Mouse (Mus musculus) frontal cortex, postnatal 36 days (tissue): Measurements from ENCODE around the gene C2cd2.
A peak's percentile ranks its signal among the peaks of the same experiment; 100 is the strongest.
"Not testable (repeated sequence)": the region's sequence is repeated elsewhere in the genome, so short reads cannot be mapped to it uniquely, and the experiment has no call there.

Experiments used
- DNase-seq, 2 experiments: peaks; one replicate each; pipeline ENCODE4 v3.0.0; 2022; ENCODE audit warnings: low spot score in 2 of 2

Gene C2cd2

GRCm38 (mm10) chr16:97962151-97962948, at the start of gene C2cd2, which contains the start of gene Zbtb21:
Gene C2cd2 (minus strand): TSS chr16:97962598.
Gene Zbtb21 (minus strand): TSS chr16:97962622.
- DNase-seq = peak; percentile 97 to 98

- not testable (repeated sequence) for DNase-seq
Measured at GRCm38 (mm10) chr16:97997383-97997731, 35.0 kb upstream of the C2cd2 start.

- DNase-seq = peak; percentile 81 to 90
Measured at GRCm38 (mm10) chr16:97996616-97997382, 34.4 kb upstream of the C2cd2 start, which contains the start of gene B230307C23Rik. Gene B230307C23Rik (plus strand): TSS chr16:97997315.

GRCm38 (mm10) chr16:97995849-97996615, 33.6 kb upstream of the C2cd2 start:
- DNase-seq = no peak

- DNase-seq = not testable (repeated sequence)
Measured at GRCm38 (mm10) chr16:97992477-97992876, 30.1 kb upstream of the C2cd2 start.

- no peak for DNase-seq
Measured at GRCm38 (mm10) chr16:97991517-97991916, 29.1 kb upstream of the C2cd2 start.

- no peak for DNase-seq
Measured at GRCm38 (mm10) chr16:97984589-97984988, 22.2 kb upstream of the C2cd2 start.

- no peak for DNase-seq
Measured at GRCm38 (mm10) chr16:97981362-97981761, 19.0 kb upstream of the C2cd2 start.

- DNase-seq = no peak
Measured at GRCm38 (mm10) chr16:97977722-97978121, 15.3 kb upstream of the C2cd2 start.

GRCm38 (mm10) chr16:97977277-97977676, 14.9 kb upstream of the C2cd2 start:
- no peak for DNase-seq

GRCm38 (mm10) chr16:97963956-97964540, 1.6 kb upstream of the C2cd2 start:
- DNase-seq = no peak

GRCm38 (mm10) chr16:97961381-97962150, 832 bp downstream of the C2cd2 start:
- peak in 1 of 2 experiments; percentile 5 for DNase-seq

GRCm38 (mm10) chr16:97960348-97960747, 2.0 kb downstream of the C2cd2 start:
- DNase-seq = no peak

- DNase-seq = no peak
Measured at GRCm38 (mm10) chr16:97958401-97958973, 3.9 kb downstream of the C2cd2 start.

- no peak for DNase-seq
Measured at GRCm38 (mm10) chr16:97957626-97958025, 4.8 kb downstream of the C2cd2 start.

GRCm38 (mm10) chr16:97956011-97956410, 6.4 kb downstream of the C2cd2 start:
- no peak for DNase-seq

- DNase-seq = no peak
Measured at GRCm38 (mm10) chr16:97953300-97953699, 9.1 kb downstream of the C2cd2 start.

GRCm38 (mm10) chr16:97952801-97953200, 9.6 kb downstream of the C2cd2 start:
- no peak for DNase-seq

- no peak for DNase-seq
Measured at GRCm38 (mm10) chr16:97952371-97952770, 10.0 kb downstream of the C2cd2 start.

- no peak for DNase-seq
Measured at GRCm38 (mm10) chr16:97950061-97950460, 12.3 kb downstream of the C2cd2 start.
